Mouse (Mus musculus) adrenal gland, postnatal 36 days (tissue): ENCODE results near the gene Gad2. TPM values are rescaled to one million over a fixed set of nuclear protein-coding genes. Genes with fewer than 3 reads are reported as not detected.

Experiments used
- microRNA-seq: library from miRNA; unstranded; fragments of <30 nt; microRNA quantifications from one replicate; pipeline ENCODE4 v1.2.0, GENCODE M21; 2021
- total RNA-seq, 2 experiments: library from RNA; stranded (reverse); gene quantifications; 2 replicates each; pipeline ENCODE4 v1.2.3; 2021

Gad2 gene
- total RNA-seq, 2 experiments from 2014 or later = not detected

Small RNA genes lying within 50 kb of the gene (microRNA-seq; reads per million reads assigned to microRNA genes)
- not detected for gene Gm23636
- gene Mir3967 = not detected

Other genes starting within 250 kb of the Gad2 start
- gene Apbb1ip, start 151.9 kb downstream of the Gad2 start, total RNA-seq = 1 to 10 TPM; 2.5 to 4.1 TPM